Mouse (Mus musculus) testis, adult 2 months (tissue): ENCODE results near the gene Nbea. TPM values are rescaled to one million over a fixed set of nuclear protein-coding genes. Genes with fewer than 3 reads are reported as not detected.

Experiments
- H3K27ac ChIP-seq: fragments of 200-500 bp; 2 replicates; pipeline ENCODE4 v1.5.1; 2012; ENCODE audit warnings: low read depth, low read length; ENCODE audit not compliant: control insufficient read depth, insufficient read depth
- H3K27me3 ChIP-seq: fragments of 200-500 bp; 2 replicates; pipeline ENCODE4 v1.6.1; 2012; ENCODE audit warnings: mild to moderate bottlenecking, low read length, moderate library complexity; ENCODE audit not compliant: control insufficient read depth, insufficient read depth
- H3K36me3 ChIP-seq: fragments of 200-500 bp; 2 replicates; pipeline ENCODE4 v1.6.1; 2012; ENCODE audit warnings: mild to moderate bottlenecking, low read length; ENCODE audit not compliant: control insufficient read depth, insufficient read depth
- H3K4me1 ChIP-seq: fragments of 200-500 bp; 2 replicates; pipeline ENCODE4 v1.6.1; 2012; ENCODE audit warnings: low read length; ENCODE audit not compliant: control insufficient read depth, insufficient read depth
- H3K4me3 ChIP-seq: fragments of 200-500 bp; 2 replicates; pipeline ENCODE4 v1.5.1; 2012; ENCODE audit warnings: low read depth, mild to moderate bottlenecking, low read length, moderate library complexity, mixed read lengths; ENCODE audit not compliant: control insufficient read depth
- CTCF ChIP-seq: fragments of 200-500 bp; IDR thresholded peaks from 2 replicates; pipeline ENCODE4 v1.5.1; 2012; ENCODE audit warnings: low read depth, mild to moderate bottlenecking, inconsistent platforms, low read length, moderate library complexity; ENCODE audit not compliant: control insufficient read depth, insufficient read depth, insufficient replicate concordance
- POLR2A ChIP-seq: fragments of 200-500 bp; IDR thresholded peaks from 2 replicates; pipeline ENCODE4 v1.6.1; 2012; ENCODE audit warnings: low read depth, mild to moderate bottlenecking, inconsistent platforms, low read length, moderate library complexity; ENCODE audit not compliant: control insufficient read depth
- polyA plus RNA-seq: library from polyadenylated mRNA; depleted of rRNA; stranded (reverse); fragments of >200 nt; gene quantifications from 2 replicates; pipeline ENCODE4 v1.2.3, GENCODE M21; 2012

The Nbea gene
- polyA plus RNA-seq, 1 experiment, result 7.9 TPM

- no peak for TF ChIP-seq CTCF
- TF ChIP-seq POLR2A, result no peak
- Histone ChIP-seq H3K4me3 (no peak overlapping the region), H3K36me3 (no peaks in the 10 kb centered on the region), H3K4me1 (no peaks in the 10 kb centered on the region), H3K27ac (no peak overlapping the region), H3K27me3 (no peaks in the 10 kb centered on the region)
These were observed 490.4 kb downstream of the Nbea start for GRCm38 (mm10) chr3:55693073-55693472.

GRCm38 (mm10) chr3:55688098-55688497 lies 495.4 kb downstream of the Nbea start:
- H3K4me1 ChIP-seq, result no peaks in the 10 kb centered on the region
- TF ChIP-seq CTCF, result no peak
- no peak for TF ChIP-seq POLR2A

GRCm38 (mm10) chr3:55686993-55687392 lies 496.5 kb downstream of the Nbea start:
- TF ChIP-seq POLR2A (no peak), CTCF (no peak)
- no peak overlapping the region for H3K27ac ChIP-seq
- no peaks in the 10 kb centered on the region for H3K4me1 ChIP-seq

More at GRCm38 (mm10) chr3:55688098-55688497, 495.4 kb downstream of the Nbea start:
- Histone ChIP-seq H3K27me3 (no peaks in the 10 kb centered on the region), H3K4me3 (no peak overlapping the region), H3K27ac (no peak overlapping the region), H3K36me3 (no peaks in the 10 kb centered on the region)

GRCm38 (mm10) chr3:55685627-55686026 lies 497.9 kb downstream of the Nbea start:
- Histone ChIP-seq H3K27me3 (no peaks in the 10 kb centered on the region), H3K27ac (no peak overlapping the region), H3K36me3 (no peaks in the 10 kb centered on the region), H3K4me3 (no peak overlapping the region), H3K4me1 (no peaks in the 10 kb centered on the region)
- no peak for TF ChIP-seq CTCF
- no peak for TF ChIP-seq POLR2A

More at GRCm38 (mm10) chr3:55686993-55687392, 496.5 kb downstream of the Nbea start:
- Histone ChIP-seq H3K36me3 (no peaks in the 10 kb centered on the region), H3K27me3 (no peaks in the 10 kb centered on the region), H3K4me3 (no peak overlapping the region)

GRCm38 (mm10) chr3:55684892-55685291 lies 498.6 kb downstream of the Nbea start:
- Histone ChIP-seq H3K36me3 (no peaks in the 10 kb centered on the region), H3K27me3 (no peaks in the 10 kb centered on the region), H3K27ac (no peak overlapping the region), H3K4me1 (no peaks in the 10 kb centered on the region), H3K4me3 (no peak overlapping the region)
- TF ChIP-seq POLR2A (no peak), CTCF (no peak)

- TF ChIP-seq POLR2A, result no peak
- TF ChIP-seq CTCF, result no peak
- no peaks in the 10 kb centered on the region for H3K27me3 ChIP-seq
- no peaks in the 10 kb centered on the region for H3K36me3 ChIP-seq
These were observed 505.8 kb downstream of the Nbea start for GRCm38 (mm10) chr3:55677691-55678090.

GRCm38 (mm10) chr3:55674185-55674584 lies 509.3 kb downstream of the Nbea start:
- no peak overlapping the region for H3K27ac ChIP-seq
- no peaks in the 10 kb centered on the region for H3K27me3 ChIP-seq
- no peak for TF ChIP-seq POLR2A
- no peak for TF ChIP-seq CTCF
- no peak overlapping the region for H3K4me3 ChIP-seq
- peaks cover 2% of the 10 kb centered on the region for H3K4me1 ChIP-seq
- H3K36me3 ChIP-seq, result no peaks in the 10 kb centered on the region

More at GRCm38 (mm10) chr3:55677691-55678090, 505.8 kb downstream of the Nbea start:
- H3K27ac ChIP-seq, result no peak overlapping the region
- H3K4me1 ChIP-seq, result peaks cover 2% of the 10 kb centered on the region
- H3K4me3 ChIP-seq, result no peak overlapping the region

GRCm38 (mm10) chr3:55667048-55667447 lies 516.5 kb downstream of the Nbea start:
- TF ChIP-seq CTCF (no peak), POLR2A (no peak)
- H3K27ac ChIP-seq, result no peak overlapping the region
- H3K27me3 ChIP-seq, result no peaks in the 10 kb centered on the region
- no peaks in the 10 kb centered on the region for H3K36me3 ChIP-seq
- no peak overlapping the region for H3K4me3 ChIP-seq
- H3K4me1 ChIP-seq, result no peaks in the 10 kb centered on the region
